In genomic region chr11:97445596-97445995, GRCm38 (mm10) we compare ENCODE assay signal across 17 mouse cellular contexts. TPM values are rescaled to one million over a fixed set of nuclear protein-coding genes. Genes with fewer than 3 reads are reported as not detected.
A peak's percentile ranks its signal among the peaks of the same experiment; 100 is the strongest.
DNase-seq lines count a peak whose midpoint lies in the region; ATAC-seq and TF ChIP-seq lines count a peak whose summit lies in the region.
"Had no signal": no experiment of that assay in that cellular context is flagged by ENCODE, and none has a peak within 500 bp of the region (broad histone marks: within the 10 kb centered on the region; RNA-seq: fewer than 3 reads in every experiment).

No protein-coding gene starts in this region.

- H3K4me2 ChIP-seq in heart, embryonic 11.5 days = peak overlapping the region; percentile 87
- H3K4me2 ChIP-seq in midbrain, postnatal 0 days (ENCODE audit: low read depth, low read length, poor library complexity, severe bottlenecking) = no peak overlapping the region
- no peak overlapping the region for H3K4me2 ChIP-seq in embryonic facial prominence, embryonic 13.5 days
- H3K4me2 ChIP-seq in stomach, embryonic 16.5 days (ENCODE audit: low read depth, low read length) = no peak overlapping the region
- H3K4me2 ChIP-seq: embryonic facial prominence, embryonic 15.5 days had no signal

- H3K9ac ChIP-seq in heart, embryonic 11.5 days (ENCODE audit: low read depth, low read length) = peak overlapping the region; percentile 60
- no peak overlapping the region for H3K9ac ChIP-seq in midbrain, postnatal 0 days (replicated peaks; ENCODE audit: low read length, poor library complexity, severe bottlenecking)
- H3K9ac ChIP-seq in embryonic facial prominence, embryonic 13.5 days = 0 out of 2 replicates have a peak overlapping the region, but pooled peaks have one; percentile 46
- 0 out of 2 replicates have a peak overlapping the region, but pooled peaks have one; percentile 40 for H3K9ac ChIP-seq in stomach, embryonic 16.5 days (ENCODE audit: low read length)
- H3K9ac ChIP-seq: embryonic facial prominence, embryonic 15.5 days had no signal

- H3K4me3 ChIP-seq in heart, embryonic 11.5 days (ENCODE audit: low read depth, low read length) = no peak overlapping the region
- H3K4me3 ChIP-seq in midbrain, embryonic 10.5 days = no peak overlapping the region
- no peak overlapping the region for H3K4me3 ChIP-seq in midbrain, postnatal 0 days (ENCODE audit: low read depth, low read length)
- H3K4me3 ChIP-seq in embryonic facial prominence, embryonic 13.5 days = no peak overlapping the region
- H3K4me3 ChIP-seq in stomach, embryonic 16.5 days (replicated peaks; ENCODE audit: low read length) = no peak overlapping the region
- H3K4me3 ChIP-seq: embryonic facial prominence, embryonic 15.5 days had no signal

- 51% methylated on average over 6 of the region's 6 CpGs for WGBS in heart, embryonic 11.5 days (ENCODE audit: insufficient replicate concordance)
- WGBS in midbrain, embryonic 10.5 days = 80% methylated on average over 6 of the region's 6 CpGs
- 74% methylated on average over 6 of the region's 6 CpGs for whole genome bisulfite sequencing in midbrain, postnatal 0 days
- 74% methylated on average over 6 of the region's 6 CpGs for WGBS in embryonic facial prominence, embryonic 13.5 days
- 65% methylated on average over 6 of the region's 6 CpGs for WGBS in stomach, embryonic 16.5 days

- H3K36me3 ChIP-seq in heart, embryonic 11.5 days (ENCODE audit: control insufficient read depth, insufficient read depth, low read length) = peaks cover 30% of the 10 kb centered on the region
- peaks cover 8% of the 10 kb centered on the region; the same call in 1 of the 2 replicates for H3K36me3 ChIP-seq in midbrain, embryonic 10.5 days
- H3K36me3 ChIP-seq in midbrain, postnatal 0 days (ENCODE audit: insufficient read depth, low read length) = peaks cover 32% of the 10 kb centered on the region
- peaks cover 53% of the 10 kb centered on the region for H3K36me3 ChIP-seq in embryonic facial prominence, embryonic 13.5 days
- H3K36me3 ChIP-seq in stomach, embryonic 16.5 days (ENCODE audit: control insufficient read depth, insufficient read depth, low read length) = 0 out of 2 replicates have a peak, but pooled peaks cover 3% of the 10 kb centered on the region

- ATAC-seq in heart, embryonic 11.5 days (replicated peaks; ENCODE audit: insufficient number of reproducible peaks, low FRiP score, low TSS enrichment) = no peak
- ATAC-seq in midbrain, postnatal 0 days (ENCODE audit: low FRiP score) = no peak
- no peak for ATAC-seq in embryonic facial prominence, embryonic 13.5 days (ENCODE audit: insufficient number of reproducible peaks, insufficient read depth, low FRiP score, low TSS enrichment, low read depth)
- no peak for ATAC-seq in stomach, embryonic 16.5 days (ENCODE audit: insufficient read depth, low FRiP score)
- ATAC-seq: CD4-positive, CD25-positive, alpha-beta regulatory T cell, adult 4 months; inflammation-experienced regulatory T-cells, adult 6 months; lung, postnatal 0 days; Patski had no signal

- no peaks in the 10 kb centered on the region for H3K9me3 ChIP-seq in heart, embryonic 11.5 days (replicated peaks; ENCODE audit: control insufficient read depth, low read length)
- no peaks in the 10 kb centered on the region for H3K9me3 ChIP-seq in midbrain, embryonic 10.5 days (replicated peaks)
- no peaks in the 10 kb centered on the region for H3K9me3 ChIP-seq in midbrain, postnatal 0 days (ENCODE audit: low read length)
- no peaks in the 10 kb centered on the region for H3K9me3 ChIP-seq in embryonic facial prominence, embryonic 13.5 days
- no peaks in the 10 kb centered on the region for H3K9me3 ChIP-seq in stomach, embryonic 16.5 days (replicated peaks; ENCODE audit: control insufficient read depth, low read length)
- H3K9me3 ChIP-seq: embryonic facial prominence, embryonic 15.5 days had no signal

- DNase-seq in heart, postnatal 4 days = no peak
- DNase-seq in midbrain, embryonic 10.5 days (ENCODE audit: low spot score) = no peak
- no peak for DNase-seq in midbrain, postnatal 0 days (ENCODE audit: low spot score)
- no peak for DNase-seq in testis, postnatal 14 days (ENCODE audit: low spot score)
- DNase-seq: kidney, postnatal 10 days; midbrain, embryonic 14.5 days; thymus, postnatal 36 days had no signal

- peak overlapping the region; percentile 90 for H3K27ac ChIP-seq in heart, embryonic 11.5 days (ENCODE audit: low read depth, low read length)
- H3K27ac ChIP-seq in midbrain, embryonic 10.5 days (replicated peaks) = peak overlapping the region; percentile 63
- H3K27ac ChIP-seq in midbrain, postnatal 0 days (ENCODE audit: low read depth, low read length) = no peak overlapping the region
- H3K27ac ChIP-seq in embryonic facial prominence, embryonic 13.5 days = peak overlapping the region; percentile 22; the same call in 1 of the 2 replicates
- H3K27ac ChIP-seq in stomach, embryonic 16.5 days (ENCODE audit: low read length) = no peak overlapping the region; the same call in 1 of the 2 replicates
- H3K27ac ChIP-seq: embryonic facial prominence, embryonic 15.5 days had no signal

- no peak for TF ChIP-seq CTCF in midbrain, postnatal 0 days (IDR thresholded peaks at IDR 0.05)

- peaks cover 60% of the 10 kb centered on the region for H3K4me1 ChIP-seq in heart, embryonic 11.5 days (ENCODE audit: control insufficient read depth, insufficient read depth, low read length)
- peaks cover 61% of the 10 kb centered on the region for H3K4me1 ChIP-seq in midbrain, embryonic 10.5 days
- H3K4me1 ChIP-seq in midbrain, postnatal 0 days (ENCODE audit: insufficient read depth, low read length) = peaks cover 3% of the 10 kb centered on the region; the same call in 1 of the 2 replicates
- H3K4me1 ChIP-seq in embryonic facial prominence, embryonic 13.5 days = peaks cover 48% of the 10 kb centered on the region
- H3K4me1 ChIP-seq in stomach, embryonic 16.5 days (ENCODE audit: control insufficient read depth, insufficient read depth, low read length) = peaks cover 59% of the 10 kb centered on the region

- no peaks in the 10 kb centered on the region for H3K27me3 ChIP-seq in heart, embryonic 11.5 days (ENCODE audit: control insufficient read depth, insufficient read depth, low read length)
- H3K27me3 ChIP-seq in midbrain, embryonic 10.5 days (ENCODE audit: low read depth, poor library complexity, severe bottlenecking) = peaks cover 37% of the 10 kb centered on the region
- H3K27me3 ChIP-seq in midbrain, postnatal 0 days (ENCODE audit: insufficient read depth, low read length) = no peaks in the 10 kb centered on the region; the same call in 1 of the 2 replicates
- no peaks in the 10 kb centered on the region for H3K27me3 ChIP-seq in embryonic facial prominence, embryonic 13.5 days
- no peaks in the 10 kb centered on the region for H3K27me3 ChIP-seq in stomach, embryonic 16.5 days (ENCODE audit: control insufficient read depth, insufficient read depth, low read length)
- H3K27me3 ChIP-seq: embryonic facial prominence, embryonic 15.5 days; Patski had no signal

RNA-seq across cellular contexts. Expression of gene Arhgap23, which starts 30.3 kb away (rescaled TPM):
- 6.7 and 8.3 TPM in 2 replicates for polyA plus RNA-seq in heart, embryonic 11.5 days (2014; fragmentation: Nextera tagmentation; extraction: Ambion mirVana)
- 10 to 100 TPM; 51.0 to 52.3 TPM for total RNA-seq in heart, postnatal 4 days (2021)
- 1.9 and 2.3 TPM in 2 replicates for polyA plus RNA-seq in midbrain, embryonic 10.5 days (2016; fragmentation: Nextera tagmentation; extraction: Ambion mirVana)
- 80.2 and 80.9 TPM in 2 replicates for total RNA-seq in midbrain, postnatal 0 days (2014; rRNA removed)
- 9.2 and 9.6 TPM in 2 replicates for polyA plus RNA-seq in midbrain, postnatal 0 days (2015; fragmentation: Nextera tagmentation; extraction: Ambion mirVana)
- 7.7 and 8.4 TPM in 2 replicates for polyA plus RNA-seq in embryonic facial prominence, embryonic 13.5 days (2015; fragmentation: Nextera tagmentation; extraction: Ambion mirVana)
- 4.4 and 4.8 TPM in 2 replicates for polyA plus RNA-seq in stomach, embryonic 16.5 days (2015; fragmentation: Nextera tagmentation; extraction: Ambion mirVana)
- polyA plus RNA-seq: CD4-positive, CD25-positive, alpha-beta regulatory T cell, adult 4 months; inflammation-experienced regulatory T-cells, adult 6 months had no signal

RNA-seq across cellular contexts. Expression of gene 4933428G20Rik, which starts 54.5 kb away (rescaled TPM):
- 0.11 TPM in 1 of 2 replicates, not detected in the other for polyA plus RNA-seq in heart, embryonic 11.5 days (2014; fragmentation: Nextera tagmentation; extraction: Ambion mirVana)
- total RNA-seq in heart, postnatal 4 days (2021) = not detected
- polyA plus RNA-seq in midbrain, embryonic 10.5 days (2016; fragmentation: Nextera tagmentation; extraction: Ambion mirVana) = 0.25 and 0.28 TPM in 2 replicates
- total RNA-seq in midbrain, postnatal 0 days (2014; rRNA removed) = 0.28 TPM in 1 of 2 replicates, not detected in the other
- polyA plus RNA-seq in midbrain, postnatal 0 days (2015; fragmentation: Nextera tagmentation; extraction: Ambion mirVana) = 0.34 and 0.91 TPM in 2 replicates
- 1.4 and 1.8 TPM in 2 replicates for polyA plus RNA-seq in embryonic facial prominence, embryonic 13.5 days (2015; fragmentation: Nextera tagmentation; extraction: Ambion mirVana)
- 0.80 and 0.90 TPM in 2 replicates for polyA plus RNA-seq in stomach, embryonic 16.5 days (2015; fragmentation: Nextera tagmentation; extraction: Ambion mirVana)
- total RNA-seq: gastrocnemius, postnatal 4 days; left cerebral cortex, postnatal 25 days had no signal
- polyA plus RNA-seq: CD4-positive, CD25-positive, alpha-beta regulatory T cell, adult 4 months; inflammation-experienced regulatory T-cells, adult 6 months; midbrain, embryonic 14.5 days had no signal

Comparison
In these comparisons a context has a peak if more than half of its experiments do, and no peak if none do; other contexts are left out.
1. H3K27ac ChIP-seq: peak in heart, embryonic 11.5 days (single experiment), midbrain, embryonic 10.5 days (single experiment) and embryonic facial prominence, embryonic 13.5 days (single experiment); none in midbrain, postnatal 0 days (single experiment) and stomach, embryonic 16.5 days (single experiment).